Mouse (Mus musculus) liver, embryonic 14.5 days (tissue): ENCODE data around the gene Bnc2. TPM values are rescaled to one million over a fixed set of nuclear protein-coding genes. Genes with fewer than 3 reads are reported as not detected.

Source experiments
- ATAC-seq: fragments of 200-750 bp; cut with Nextera tagmentation; 2 replicates; pipeline ENCODE4 v1.8.0; 2017; ENCODE audit warnings: moderate number of reproducible peaks, mild to moderate bottlenecking, moderate library complexity; ENCODE audit not compliant: insufficient read depth
- DNase-seq, 3 experiments: peaks; one replicate each; pipeline ENCODE4 v3.0.0-alpha.2; 2012 to 2013; ENCODE audit warnings: low read depth in 3 of 3, low spot score in 3 of 3
- H3K27ac ChIP-seq: fragments of 300-500 bp; sonication (generic); 2 replicates; pipeline ENCODE4 v1.5.1; 2014; ENCODE audit warnings: moderate library complexity, mild to moderate bottlenecking, control low read depth, inconsistent platforms
- H3K27me3 ChIP-seq: fragments of 300-500 bp; sonication (generic); 2 replicates; pipeline ENCODE4 v1.6.1; 2014; ENCODE audit warnings: mild to moderate bottlenecking, low read length, moderate library complexity; ENCODE audit not compliant: control insufficient read depth, insufficient read depth
- H3K36me3 ChIP-seq: fragments of 300-500 bp; sonication (generic); replicated peaks from 2 replicates; pipeline ENCODE4 v1.6.1; 2014; ENCODE audit warnings: low read depth; ENCODE audit not compliant: control insufficient read depth, insufficient read depth
- H3K4me1 ChIP-seq, 2 experiments: fragments of 200-500 bp in 1 of 2; fragments of 300-500 bp in 1 of 2; sonication (generic) in 1 of 2; replicated peaks; 2 replicates each; pipeline ENCODE4 v1.6.1; 2012 to 2014; ENCODE audit warnings: antibody characterized with exemption in 1 of 2, inconsistent platforms in 1 of 2, low read length in 1 of 2; ENCODE audit not compliant: control insufficient read depth in 2 of 2, insufficient read depth in 2 of 2
- H3K4me2 ChIP-seq: fragments of 300-500 bp; sonication (generic); 2 replicates; pipeline ENCODE4 v1.6.1; 2014; ENCODE audit warnings: low read depth, mild to moderate bottlenecking, control low read depth, moderate library complexity
- H3K4me3 ChIP-seq, 2 experiments: fragments of 200-500 bp in 1 of 2; fragments of 300-500 bp in 1 of 2; sonication (generic) in 1 of 2; 2 replicates each; pipeline ENCODE4 v1.5.1; 2012 to 2014; ENCODE audit warnings: low read depth in 2 of 2, low read length in 2 of 2, mild to moderate bottlenecking in 2 of 2, control low read depth in 1 of 2, inconsistent platforms in 1 of 2, moderate library complexity in 1 of 2; ENCODE audit not compliant: insufficient read depth in 1 of 2
- H3K9ac ChIP-seq: fragments of 300-500 bp; sonication (generic); replicated peaks from 2 replicates; pipeline ENCODE4 v1.6.1; 2014; ENCODE audit warnings: mild to moderate bottlenecking, control low read depth, moderate library complexity
- H3K9me3 ChIP-seq: fragments of 300-500 bp; sonication (generic); 2 replicates; pipeline ENCODE4 v1.6.1; 2016; ENCODE audit warnings: low read length, mixed read lengths; ENCODE audit not compliant: control insufficient read depth
- CTCF ChIP-seq: IDR thresholded peaks from 2 replicates; pipeline ENCODE4 v1.5.1; 2016; ENCODE audit warnings: antibody characterized with exemption, low read depth, control low read depth
- EP300 ChIP-seq: IDR thresholded peaks from 2 replicates; pipeline ENCODE4 v1.6.1; 2016; ENCODE audit warnings: antibody characterized with exemption, low read depth
- WGBS: fragments of 180-500 bp; shearing (Covaris S2); extraction: QIAGEN DNeasy Blood & Tissue Kit; methylation state at CpG from one replicate; pipeline ENCODE4 v1.1.7; 2014; ENCODE audit not compliant: insufficient replicate concordance; 5-methylcytosine and 5-hydroxymethylcytosine counted together
- polyA plus RNA-seq, 2 experiments: library from polyadenylated mRNA; depleted of rRNA in 1 of 2; stranded (reverse) in 1 of 2; unstranded in 1 of 2; fragments of >200 nt; fragmentation: Nextera tagmentation in 1 of 2; extraction: Ambion mirVana in 1 of 2; gene quantifications; 2 replicates each; pipeline versions ENCODE4 v1.2.1 to v1.2.3; 2012 to 2014

The Bnc2 gene
- polyA plus RNA-seq, 2 experiments: 0.17 to 0.46 TPM

DNA sequence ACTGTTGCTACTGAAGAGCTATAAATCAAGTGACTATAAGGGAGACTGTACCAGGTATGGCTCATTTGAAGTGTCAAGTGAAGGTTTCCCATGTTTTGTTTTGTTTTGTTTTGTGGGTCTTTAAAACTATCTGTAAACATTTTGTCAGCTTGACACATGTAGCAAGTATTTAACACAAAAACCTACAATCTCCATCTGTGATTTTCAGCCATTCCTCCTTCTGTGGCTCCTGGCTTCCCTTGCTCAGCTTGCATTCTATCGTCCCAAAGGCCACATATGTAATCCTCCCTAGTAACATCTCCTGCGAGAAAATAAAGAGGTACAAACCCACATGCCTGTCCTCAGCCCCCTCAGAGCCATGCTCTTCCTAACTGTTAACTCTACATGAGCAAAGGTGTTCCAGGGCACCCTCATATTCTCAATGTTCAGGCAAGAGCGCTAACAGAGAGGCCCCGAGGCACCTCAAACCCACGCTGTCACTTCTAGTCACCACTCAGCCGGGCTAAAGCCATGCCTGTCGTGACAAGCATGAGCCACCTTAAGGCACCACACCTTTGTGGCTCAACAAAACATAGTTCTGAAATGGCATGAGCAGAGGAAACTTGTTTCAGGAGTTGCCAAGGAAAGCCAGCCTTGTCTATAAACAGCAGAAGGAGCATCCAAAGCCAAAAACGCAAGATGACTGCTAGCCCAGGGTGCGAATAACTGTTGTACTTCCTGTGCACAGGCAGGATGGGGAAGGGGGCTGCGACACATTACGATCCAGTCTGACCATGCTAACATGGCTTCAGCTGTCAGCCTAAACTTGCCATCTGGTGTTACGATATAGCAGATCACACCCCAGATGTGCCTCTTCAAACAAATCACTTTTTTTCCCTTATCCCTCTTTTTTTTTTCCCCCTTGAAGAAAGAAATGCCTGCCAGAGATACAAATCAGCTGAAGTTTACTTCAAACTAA lies 42.0 kb downstream of the Bnc2 start:
- no peak overlapping the region for H3K9ac ChIP-seq
- H3K27ac ChIP-seq: no peak overlapping the region
- H3K27me3 ChIP-seq: no peaks in the 10 kb centered on the region
- H3K36me3 ChIP-seq: no peaks in the 10 kb centered on the region
- no peaks in the 10 kb centered on the region for H3K9me3 ChIP-seq
- no peaks in the 10 kb centered on the region for H3K4me1 ChIP-seq
- no peak for DNase-seq
- ATAC-seq: no peak
- no peak for TF ChIP-seq EP300
- no peak for TF ChIP-seq CTCF
- no peak overlapping the region for H3K4me2 ChIP-seq
- H3K4me3 ChIP-seq: no peak overlapping the region
- WGBS: 50% methylated on average over 12 of the region's 12 CpGs

GRCm38 (mm10) chr4:84627616-84628015 lies 47.5 kb downstream of the Bnc2 start:
- 67% methylated on average over 7 of the region's 7 CpGs for WGBS
- no peak for ATAC-seq
- Histone ChIP-seq H3K4me3 (no peak overlapping the region), H3K27me3 (no peaks in the 10 kb centered on the region), H3K27ac (no peak overlapping the region), H3K4me1 (no peaks in the 10 kb centered on the region), H3K36me3 (no peaks in the 10 kb centered on the region), H3K9me3 (no peaks in the 10 kb centered on the region), H3K9ac (no peak overlapping the region), H3K4me2 (no peak overlapping the region)
- no peak for DNase-seq
- no peak for TF ChIP-seq CTCF
- TF ChIP-seq EP300: no peak

- DNase-seq: no peak
- TF ChIP-seq EP300 (no peak), CTCF (no peak)
- no peaks in the 10 kb centered on the region for H3K4me1 ChIP-seq
Observed at GRCm38 (mm10) chr4:84623312-84623711, 51.8 kb downstream of the Bnc2 start.

GRCm38 (mm10) chr4:84621785-84622184 lies 53.3 kb downstream of the Bnc2 start:
- no peaks in the 10 kb centered on the region for H3K36me3 ChIP-seq
- H3K27me3 ChIP-seq: no peaks in the 10 kb centered on the region
- H3K4me2 ChIP-seq: no peak overlapping the region
- TF ChIP-seq EP300 (no peak), CTCF (no peak)
- no peaks in the 10 kb centered on the region for H3K4me1 ChIP-seq
- H3K9ac ChIP-seq: no peak overlapping the region
- no peak overlapping the region for H3K27ac ChIP-seq
- no peaks in the 10 kb centered on the region for H3K9me3 ChIP-seq
- DNase-seq: no peak
- no peak for ATAC-seq
- H3K4me3 ChIP-seq: no peak overlapping the region
- WGBS: 66% methylated on average over 3 of the region's 3 CpGs

More at GRCm38 (mm10) chr4:84623312-84623711, 51.8 kb downstream of the Bnc2 start:
- H3K4me2 ChIP-seq: no peak overlapping the region
- no peaks in the 10 kb centered on the region for H3K36me3 ChIP-seq
- no peak overlapping the region for H3K9ac ChIP-seq
- WGBS: 59% methylated on average over 5 of the region's 5 CpGs
- H3K27ac ChIP-seq: no peak overlapping the region
- H3K4me3 ChIP-seq: no peak overlapping the region
- no peaks in the 10 kb centered on the region for H3K27me3 ChIP-seq
- no peaks in the 10 kb centered on the region for H3K9me3 ChIP-seq
- no peak for ATAC-seq

- no peak for ATAC-seq
- WGBS: 64% methylated on average over 4 of the region's 4 CpGs
- Histone ChIP-seq H3K9me3 (no peaks in the 10 kb centered on the region), H3K9ac (no peak overlapping the region), H3K27me3 (no peaks in the 10 kb centered on the region), H3K36me3 (no peaks in the 10 kb centered on the region), H3K4me1 (no peaks in the 10 kb centered on the region), H3K4me3 (no peak overlapping the region), H3K27ac (no peak overlapping the region), H3K4me2 (no peak overlapping the region)
- DNase-seq: no peak
- no peak for TF ChIP-seq CTCF
- TF ChIP-seq EP300: no peak
Observed at GRCm38 (mm10) chr4:84609861-84610260, 65.2 kb downstream of the Bnc2 start.
